Mouse (Mus musculus): Measurements from ENCODE around the gene Gngt1. TPM values are rescaled to one million over a fixed set of nuclear protein-coding genes. Genes with fewer than 3 reads are reported as not detected.

Gngt1 gene
- polyA plus RNA-seq, 1 experiment = not detected

- Histone ChIP-seq H3K27me3 (ENCODE audit: control insufficient read depth, insufficient read depth, low read length) (no peaks in the 10 kb centered on the region), H3K36me3 (ENCODE audit: control insufficient read depth, insufficient read depth, low read length) (no peaks in the 10 kb centered on the region), H3K4me3 (ENCODE audit: control insufficient read depth, insufficient read depth, low read length) (no peak overlapping the region), H3K4me1 (replicated peaks; ENCODE audit: control insufficient read depth, insufficient read depth, low read length) (no peaks in the 10 kb centered on the region), H3K27ac (ENCODE audit: control insufficient read depth, insufficient read depth, low read length) (no peak overlapping the region)
- no peak for DNase-seq
- TF ChIP-seq CTCF (IDR thresholded peaks at IDR 0.05; ENCODE audit: borderline replicate concordance, control insufficient read depth, extremely low read depth, insufficient read depth, low read length, poor library complexity) = no peak
- no peak for TF ChIP-seq POLR2A (IDR thresholded peaks at IDR 0.05; ENCODE audit: control insufficient read depth, extremely low read depth, insufficient read depth, low read length, poor library complexity)
Measured at GRCm38 (mm10) chr6:4009548-4009947, 16.0 kb downstream of the Gngt1 start.

DNA sequence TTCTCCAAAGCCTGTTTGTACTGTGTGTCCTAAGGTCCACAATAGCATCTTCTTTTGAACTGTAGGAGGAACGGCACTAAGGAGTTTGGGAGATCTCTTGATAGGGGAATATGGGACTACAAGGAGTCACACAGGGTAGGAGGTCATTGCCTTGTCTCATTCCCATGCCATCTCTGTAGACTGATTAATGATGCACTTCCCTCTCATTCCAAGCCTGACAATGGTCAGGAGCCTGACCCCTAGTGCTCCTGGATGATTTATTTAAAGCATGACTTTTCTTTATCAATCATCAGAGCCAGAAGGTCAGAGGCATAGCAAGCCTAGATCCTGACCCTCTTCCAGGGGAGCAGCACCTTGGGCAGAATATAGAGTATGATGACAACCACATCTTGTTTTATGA, 29.1 kb downstream of the Gngt1 start:
- no peak overlapping the region for H3K27ac ChIP-seq (ENCODE audit: control insufficient read depth, insufficient read depth, low read length)
- TF ChIP-seq CTCF (IDR thresholded peaks at IDR 0.05; ENCODE audit: borderline replicate concordance, control insufficient read depth, extremely low read depth, insufficient read depth, low read length, poor library complexity) (no peak), POLR2A (IDR thresholded peaks at IDR 0.05; ENCODE audit: control insufficient read depth, extremely low read depth, insufficient read depth, low read length, poor library complexity) (no peak)
- H3K27me3 ChIP-seq (ENCODE audit: control insufficient read depth, insufficient read depth, low read length) = no peaks in the 10 kb centered on the region
- DNase-seq = no peak
- no peaks in the 10 kb centered on the region for H3K36me3 ChIP-seq (ENCODE audit: control insufficient read depth, insufficient read depth, low read length)
- no peak overlapping the region for H3K4me3 ChIP-seq (ENCODE audit: control insufficient read depth, insufficient read depth, low read length)
- WGBS = 90% methylated on average over 1 of the region's 1 CpGs
- no peaks in the 10 kb centered on the region for H3K4me1 ChIP-seq (replicated peaks; ENCODE audit: control insufficient read depth, insufficient read depth, low read length)

- DNase-seq = no peak
- Histone ChIP-seq H3K4me3 (ENCODE audit: control insufficient read depth, insufficient read depth, low read length) (no peak overlapping the region), H3K27ac (ENCODE audit: control insufficient read depth, insufficient read depth, low read length) (no peak overlapping the region), H3K4me1 (replicated peaks; ENCODE audit: control insufficient read depth, insufficient read depth, low read length) (no peaks in the 10 kb centered on the region), H3K36me3 (ENCODE audit: control insufficient read depth, insufficient read depth, low read length) (no peaks in the 10 kb centered on the region), H3K27me3 (ENCODE audit: control insufficient read depth, insufficient read depth, low read length) (no peaks in the 10 kb centered on the region)
- 9% methylated on average over 2 of the region's 2 CpGs for WGBS
- TF ChIP-seq POLR2A (IDR thresholded peaks at IDR 0.05; ENCODE audit: control insufficient read depth, extremely low read depth, insufficient read depth, low read length, poor library complexity) (no peak), CTCF (IDR thresholded peaks at IDR 0.05; ENCODE audit: borderline replicate concordance, control insufficient read depth, extremely low read depth, insufficient read depth, low read length, poor library complexity) (no peak)
Measured at GRCm38 (mm10) chr6:4026367-4026766, 32.8 kb downstream of the Gngt1 start.

GRCm38 (mm10) chr6:4030956-4031355, 37.4 kb downstream of the Gngt1 start:
- Histone ChIP-seq H3K4me1 (replicated peaks; ENCODE audit: control insufficient read depth, insufficient read depth, low read length) (no peaks in the 10 kb centered on the region), H3K4me3 (ENCODE audit: control insufficient read depth, insufficient read depth, low read length) (no peak overlapping the region), H3K36me3 (ENCODE audit: control insufficient read depth, insufficient read depth, low read length) (no peaks in the 10 kb centered on the region), H3K27ac (ENCODE audit: control insufficient read depth, insufficient read depth, low read length) (no peak overlapping the region), H3K27me3 (ENCODE audit: control insufficient read depth, insufficient read depth, low read length) (no peaks in the 10 kb centered on the region)
- no peak for DNase-seq
- WGBS = 94% methylated on average over 3 of the region's 3 CpGs
- TF ChIP-seq POLR2A (IDR thresholded peaks at IDR 0.05; ENCODE audit: control insufficient read depth, extremely low read depth, insufficient read depth, low read length, poor library complexity) = no peak
- TF ChIP-seq CTCF (IDR thresholded peaks at IDR 0.05; ENCODE audit: borderline replicate concordance, control insufficient read depth, extremely low read depth, insufficient read depth, low read length, poor library complexity) = no peak

DNA sequence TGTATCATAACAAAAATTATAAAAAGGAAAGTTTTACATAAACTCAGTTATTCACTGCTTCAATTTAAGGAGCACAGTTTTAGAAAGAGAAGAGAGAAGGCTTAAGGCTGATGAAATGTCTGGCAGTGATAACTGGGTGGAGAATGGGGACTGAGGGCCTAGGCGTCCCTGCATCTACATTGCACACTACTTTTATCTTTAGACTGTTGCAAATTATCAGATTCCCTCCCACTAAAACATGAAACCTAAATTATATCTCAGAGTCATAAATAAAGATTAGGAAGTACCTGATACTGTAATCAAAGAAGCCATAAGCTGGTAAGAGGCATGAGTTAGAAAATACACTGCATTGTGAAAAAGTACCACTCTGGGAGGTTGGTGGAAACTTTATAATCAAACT, 48.2 kb downstream of the Gngt1 start:
- Histone ChIP-seq H3K4me1 (replicated peaks; ENCODE audit: control insufficient read depth, insufficient read depth, low read length) (no peaks in the 10 kb centered on the region), H3K27me3 (ENCODE audit: control insufficient read depth, insufficient read depth, low read length) (no peaks in the 10 kb centered on the region), H3K27ac (ENCODE audit: control insufficient read depth, insufficient read depth, low read length) (no peak overlapping the region), H3K36me3 (ENCODE audit: control insufficient read depth, insufficient read depth, low read length) (no peaks in the 10 kb centered on the region), H3K4me3 (ENCODE audit: control insufficient read depth, insufficient read depth, low read length) (no peak overlapping the region)
- no peak for DNase-seq
- WGBS = 87% methylated on average over 1 of the region's 1 CpGs
- no peak for TF ChIP-seq POLR2A (IDR thresholded peaks at IDR 0.05; ENCODE audit: control insufficient read depth, extremely low read depth, insufficient read depth, low read length, poor library complexity)
- TF ChIP-seq CTCF (IDR thresholded peaks at IDR 0.05; ENCODE audit: borderline replicate concordance, control insufficient read depth, extremely low read depth, insufficient read depth, low read length, poor library complexity) = no peak

Other genes starting within 250 kb of the Gngt1 start
- 0.31 and 0.41 TPM in 2 replicates for gene Calcr, start 229.1 kb upstream of the Gngt1 start, polyA plus RNA-seq (2012; rRNA removed)
- 0.51 and 0.96 TPM in 2 replicates for gene Tfpi2, start 4.9 kb upstream of the Gngt1 start, polyA plus RNA-seq (2012; rRNA removed)
- gene Gng11, start 10.1 kb downstream of the Gngt1 start, polyA plus RNA-seq (2012; rRNA removed) = 1.1 and 1.7 TPM in 2 replicates
- gene Bet1, start 93.2 kb downstream of the Gngt1 start, polyA plus RNA-seq (2012; rRNA removed) = 14.7 and 15.1 TPM in 2 replicates